Mouse (Mus musculus) MEL (cell line): Measurements from ENCODE around the gene Crocc. TPM values are rescaled to one million over a fixed set of nuclear protein-coding genes. Genes with fewer than 3 reads are reported as not detected.

Experiments
- DNase-seq: peaks from one replicate; pipeline ENCODE4 v3.0.0; 2011; ENCODE audit warnings: low read depth, low spot score
- H3K27ac ChIP-seq: 2 replicates; pipeline ENCODE4 v1.5.1; 2012; ENCODE audit warnings: low read depth, mild to moderate bottlenecking, control low read depth, low read length, moderate library complexity; ENCODE audit not compliant: control insufficient read depth
- H3K27me3 ChIP-seq, 2 experiments: fragments of 150-350 bp in 1 of 2; sonication (generic) in 1 of 2; 2 replicates each; pipeline ENCODE4 v1.6.1; 2012; ENCODE audit warnings: low read length in 2 of 2, mild to moderate bottlenecking in 2 of 2, improper control_type of control experiment in 1 of 2, moderate library complexity in 1 of 2; ENCODE audit not compliant: insufficient read depth in 2 of 2, control insufficient read depth in 1 of 2
- H3K36me3 ChIP-seq, 2 experiments: 2 replicates each; pipeline ENCODE4 v1.6.1; 2012 to 2014; ENCODE audit warnings: low read length in 2 of 2, improper control_type of control experiment in 1 of 2, inconsistent platforms in 1 of 2, mild to moderate bottlenecking in 1 of 2; ENCODE audit not compliant: insufficient read depth in 2 of 2, control insufficient read depth in 1 of 2
- H3K4me1 ChIP-seq, 2 experiments: fragments of 150-350 bp in 1 of 2; sonication (generic) in 1 of 2; 2 replicates each; pipeline ENCODE4 v1.6.1; 2012; ENCODE audit warnings: low read length in 2 of 2, improper control_type of control experiment in 1 of 2, mild to moderate bottlenecking in 1 of 2; ENCODE audit not compliant: insufficient read depth in 2 of 2, control insufficient read depth in 1 of 2
- H3K4me3 ChIP-seq, 2 experiments: fragments of 150-350 bp in 1 of 2; sonication (generic) in 1 of 2; 2 replicates each; pipeline ENCODE4 v1.5.1; 2012; ENCODE audit warnings: low read depth in 2 of 2, low read length in 2 of 2, mild to moderate bottlenecking in 2 of 2, moderate library complexity in 2 of 2, control low read depth in 1 of 2, improper control_type of control experiment in 1 of 2; ENCODE audit not compliant: control insufficient read depth in 1 of 2, insufficient read depth in 1 of 2
- H3K79me2 ChIP-seq: 2 replicates; pipeline ENCODE4 v1.6.1; 2012; ENCODE audit warnings: mild to moderate bottlenecking, low read length, moderate library complexity; ENCODE audit not compliant: control insufficient read depth, poor library complexity, insufficient read depth
- H3K9ac ChIP-seq: 2 replicates; pipeline ENCODE4 v1.6.1; 2012; ENCODE audit warnings: low read depth, mild to moderate bottlenecking, control low read depth, low read length, moderate library complexity; ENCODE audit not compliant: control insufficient read depth, poor library complexity, severe bottlenecking
- H3K9me3 ChIP-seq: fragments of 150-350 bp; sonication (generic); replicated peaks from 2 replicates; pipeline ENCODE4 v1.6.1; 2012; ENCODE audit warnings: mild to moderate bottlenecking, low read length, improper control_type of control experiment, moderate library complexity; ENCODE audit not compliant: insufficient read depth
- CHD1 ChIP-seq: IDR thresholded peaks from 2 replicates; pipeline ENCODE4 v1.6.1; 2012; ENCODE audit warnings: low read depth, mild to moderate bottlenecking, inconsistent platforms, low read length, improper control_type of control experiment
- CHD2 ChIP-seq: IDR thresholded peaks from 2 replicates; pipeline ENCODE4 v1.6.1; 2011; ENCODE audit warnings: low read length, improper control_type of control experiment
- E2F4 ChIP-seq: IDR thresholded peaks from 2 replicates; pipeline ENCODE4 v1.6.1; 2011; ENCODE audit warnings: low read depth, low read length, improper control_type of control experiment, borderline replicate concordance
- ELF1 ChIP-seq: IDR thresholded peaks from 2 replicates; pipeline ENCODE4 v1.6.1; 2014; ENCODE audit warnings: low read depth, mild to moderate bottlenecking, inconsistent platforms, low read length, improper control_type of control experiment, moderate library complexity
- ETS1 ChIP-seq: IDR thresholded peaks from 2 replicates; pipeline ENCODE4 v1.6.1; 2012; ENCODE audit warnings: low read depth, mild to moderate bottlenecking, inconsistent platforms, low read length, improper control_type of control experiment, moderate library complexity
- GABPA ChIP-seq: IDR thresholded peaks from 2 replicates; pipeline ENCODE4 v1.6.1; 2012; ENCODE audit warnings: low read depth, mild to moderate bottlenecking, inconsistent platforms, low read length, improper control_type of control experiment, moderate library complexity
- GATA1 ChIP-seq: IDR thresholded peaks from 2 replicates; pipeline ENCODE4 v1.6.1; 2011; ENCODE audit warnings: low read depth, low read length, improper control_type of control experiment
- JUND ChIP-seq: IDR thresholded peaks from 2 replicates; pipeline ENCODE4 v1.6.1; 2011; ENCODE audit warnings: low read depth, mild to moderate bottlenecking, improper control_type of control experiment, low read length
- MAX ChIP-seq: IDR thresholded peaks from 2 replicates; pipeline ENCODE4 v1.6.1; 2011; ENCODE audit warnings: low read length, improper control_type of control experiment
- MAZ ChIP-seq: IDR thresholded peaks from 2 replicates; pipeline ENCODE4 v1.6.1; 2012; ENCODE audit warnings: low read depth, mild to moderate bottlenecking, inconsistent platforms, low read length, improper control_type of control experiment
- MEF2A ChIP-seq: IDR thresholded peaks from 2 replicates; pipeline ENCODE4 v1.6.1; 2014; ENCODE audit warnings: low read depth, mild to moderate bottlenecking, inconsistent platforms, low read length, improper control_type of control experiment; ENCODE audit not compliant: poor library complexity, insufficient replicate concordance, severe bottlenecking; ENCODE audit errors: extremely low read depth
- NELFE ChIP-seq: IDR thresholded peaks from 2 replicates; pipeline ENCODE4 v1.6.1; 2011; ENCODE audit warnings: low read depth, low read length, improper control_type of control experiment
- NRF1 ChIP-seq: IDR thresholded peaks from 2 replicates; pipeline ENCODE4 v1.6.1; 2014; ENCODE audit warnings: low read depth, mild to moderate bottlenecking, inconsistent platforms, low read length, improper control_type of control experiment, moderate library complexity; ENCODE audit not compliant: poor library complexity, insufficient read depth, severe bottlenecking
- POLR2A ChIP-seq, 2 experiments: IDR thresholded peaks; 2 replicates each; pipeline ENCODE4 v1.6.1; 2011 to 2012; ENCODE audit warnings: low read length in 2 of 2, mild to moderate bottlenecking in 2 of 2, control low read depth in 1 of 2, improper control_type of control experiment in 1 of 2, low read depth in 1 of 2, moderate library complexity in 1 of 2; ENCODE audit not compliant: control insufficient read depth in 1 of 2, insufficient read depth in 1 of 2, poor library complexity in 1 of 2
- POLR2AphosphoS2 ChIP-seq: IDR thresholded peaks from 2 replicates; pipeline ENCODE4 v1.6.1; 2011; ENCODE audit warnings: low read length, improper control_type of control experiment
- SIN3A ChIP-seq: IDR thresholded peaks from 2 replicates; pipeline ENCODE4 v1.6.1; 2012; ENCODE audit warnings: low read length, improper control_type of control experiment, inconsistent platforms
- TCF12 ChIP-seq: IDR thresholded peaks from 2 replicates; pipeline ENCODE4 v1.6.1; 2014; ENCODE audit warnings: low read depth, mild to moderate bottlenecking, inconsistent platforms, low read length, improper control_type of control experiment, moderate library complexity
- UBTF ChIP-seq: IDR thresholded peaks from 2 replicates; pipeline ENCODE4 v1.6.1; 2012; ENCODE audit warnings: low read depth, mild to moderate bottlenecking, inconsistent platforms, low read length, improper control_type of control experiment, moderate library complexity, borderline replicate concordance; ENCODE audit not compliant: insufficient read depth
- USF2 ChIP-seq, 2 experiments: IDR thresholded peaks; 2 replicates each; pipeline ENCODE4 v1.6.1; 2011 to 2012; ENCODE audit warnings: improper control_type of control experiment in 2 of 2, low read length in 2 of 2, borderline replicate concordance in 1 of 2, inconsistent platforms in 1 of 2, low read depth in 1 of 2, mild to moderate bottlenecking in 1 of 2; ENCODE audit not compliant: insufficient read depth in 1 of 2
- ZC3H11A ChIP-seq: IDR thresholded peaks from 2 replicates; pipeline ENCODE4 v1.6.1; 2012; ENCODE audit warnings: low read depth, mild to moderate bottlenecking, inconsistent platforms, low read length, improper control_type of control experiment
- ZNF384 ChIP-seq: IDR thresholded peaks from 2 replicates; pipeline ENCODE4 v1.6.1; 2012; ENCODE audit warnings: low read depth, mild to moderate bottlenecking, inconsistent platforms, low read length, improper control_type of control experiment
- polyA plus RNA-seq, 2 experiments: library from polyadenylated mRNA; stranded (reverse) in 1 of 2; unstranded in 1 of 2; fragments of >175 nt in 1 of 2; fragments of >200 nt in 1 of 2; gene quantifications; 2 replicates each; pipeline versions ENCODE4 v1.2.1 to v1.2.4; 2012; ENCODE audit warnings: low replicate concordance in 2 of 2, low read depth in 1 of 2; ENCODE audit not compliant: insufficient read length in 2 of 2, insufficient read depth in 1 of 2, missing spikeins in 1 of 2
- total RNA-seq: library from RNA; depleted of rRNA; stranded (reverse); fragments of 300-350 nt; gene quantifications from 2 replicates; pipeline ENCODE4 v1.2.3, GENCODE M21; 2012

Crocc gene
- total and polyA plus RNA-seq, 3 experiments = 0.77 to 3.6 TPM; not detected in 1

GRCm38 (mm10) chr4:141024052-141024451 is 36.3 kb downstream of the Crocc start:
- no peak overlapping the region for H3K9ac ChIP-seq
- H3K9me3 ChIP-seq = no peaks in the 10 kb centered on the region
- H3K79me2 ChIP-seq = no peaks in the 10 kb centered on the region
- TF ChIP-seq ELF1 (no peak), CHD2 (no peak)
- no peak overlapping the region for H3K4me3 ChIP-seq
- H3K4me1 ChIP-seq = no peaks in the 10 kb centered on the region
- no peaks in the 10 kb centered on the region for H3K36me3 ChIP-seq
- H3K27me3 ChIP-seq = no peaks in the 10 kb centered on the region
- no peak for DNase-seq
- no peak overlapping the region for H3K27ac ChIP-seq

- H3K9me3 ChIP-seq = no peaks in the 10 kb centered on the region
- TF ChIP-seq POLR2AphosphoS2 (no peak), ELF1 (no peak), GATA1 (no peak), MEF2A (no peak), MAZ (no peak), MAX (no peak), CHD1 (no peak)
- no peak overlapping the region for H3K27ac ChIP-seq
- no peak for DNase-seq
- no peak overlapping the region for H3K4me3 ChIP-seq
- H3K36me3 ChIP-seq = no peaks in the 10 kb centered on the region
- no peaks in the 10 kb centered on the region for H3K27me3 ChIP-seq
- H3K9ac ChIP-seq = no peak overlapping the region
- H3K79me2 ChIP-seq = no peaks in the 10 kb centered on the region
- H3K4me1 ChIP-seq = no peaks in the 10 kb centered on the region
Measured at GRCm38 (mm10) chr4:141021614-141021929, 38.8 kb downstream of the Crocc start.

- Histone ChIP-seq H3K4me3 (no peak overlapping the region), H3K9me3 (no peaks in the 10 kb centered on the region), H3K27me3 (no peaks in the 10 kb centered on the region), H3K9ac (no peak overlapping the region), H3K79me2 (no peaks in the 10 kb centered on the region), H3K27ac (no peak overlapping the region), H3K4me1 (no peaks in the 10 kb centered on the region)
- no peak for DNase-seq
- TF ChIP-seq CHD2 (no peak), MEF2A (no peak), NELFE (no peak), TCF12 (no peak), JUND (no peak), USF2 (IDR thresholded peaks at IDR 0.05; ENCODE audit: borderline replicate concordance in 1 of 2, insufficient read depth in 1 of 2, low read depth in 1 of 2, low read length in 2 of 2) (no peak), E2F4 (no peak), SIN3A (no peak), POLR2A (IDR thresholded peaks at IDR 0.05; ENCODE audit: control insufficient read depth in 1 of 2, insufficient read depth in 1 of 2, low read depth in 1 of 2, low read length in 2 of 2, poor library complexity in 1 of 2) (no peak), ZC3H11A (no peak), ELF1 (no peak), ZNF384 (no peak), ETS1 (no peak), POLR2AphosphoS2 (no peak), UBTF (no peak), GABPA (no peak), NRF1 (no peak)
- TF ChIP-seq, all 39 proteins: peak for 0
- no peaks in the 10 kb centered on the region for H3K36me3 ChIP-seq
Measured at GRCm38 (mm10) chr4:141020811-141021613, 39.3 kb downstream of the Crocc start.
